Mouse (Mus musculus) urinary bladder, adult 18-20 months (tissue): ENCODE data around the gene Ptpn21.
A peak's percentile ranks its signal among the peaks of the same experiment; 100 is the strongest.

Experiments used
- DNase-seq, 2 experiments: peaks; one replicate each; pipeline ENCODE4 v3.0.0; 2022; ENCODE audit warnings: low spot score in 2 of 2, mixed read lengths in 2 of 2

Ptpn21 gene

DNA sequence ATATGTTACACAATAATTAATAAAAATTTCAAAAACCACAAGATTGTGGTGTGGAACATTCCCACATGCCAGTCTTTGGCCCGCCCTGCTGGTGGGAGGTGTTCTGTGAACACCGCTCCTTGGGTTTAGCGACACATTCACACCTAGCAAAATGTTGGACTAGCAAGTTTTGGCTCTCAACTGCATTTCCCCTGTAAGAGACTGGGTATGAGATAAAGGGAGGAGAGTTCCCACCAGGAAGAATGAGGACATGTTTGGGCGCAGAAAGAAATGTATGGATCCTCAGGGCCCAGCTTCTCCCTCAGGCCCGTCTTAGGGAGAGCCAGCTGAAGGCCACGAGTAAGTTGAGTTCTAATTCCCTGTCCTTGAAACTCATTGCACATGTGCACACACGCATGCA lies 74.6 kb downstream of the Ptpn21 start:
- no peak for DNase-seq

DNA sequence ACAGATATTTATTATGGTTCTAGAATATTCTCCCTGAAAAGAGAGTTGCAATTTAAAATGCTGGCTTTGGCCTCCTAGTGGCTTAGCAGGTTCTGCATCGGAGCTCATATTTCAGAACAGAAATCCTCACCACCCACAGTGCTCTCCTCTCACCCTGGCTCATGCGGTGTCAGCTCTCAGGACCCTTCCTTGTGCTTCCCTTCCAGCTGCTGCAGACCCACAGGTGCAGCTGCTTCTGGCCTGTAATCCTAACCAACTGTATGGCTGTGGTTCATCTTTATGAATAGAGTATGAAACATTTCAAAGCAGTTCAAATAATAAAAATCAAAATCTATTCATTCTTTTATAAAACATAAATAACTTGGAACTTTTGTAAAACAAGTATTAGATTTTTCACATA lies 80.3 kb downstream of the Ptpn21 start:
- DNase-seq: no peak

DNA sequence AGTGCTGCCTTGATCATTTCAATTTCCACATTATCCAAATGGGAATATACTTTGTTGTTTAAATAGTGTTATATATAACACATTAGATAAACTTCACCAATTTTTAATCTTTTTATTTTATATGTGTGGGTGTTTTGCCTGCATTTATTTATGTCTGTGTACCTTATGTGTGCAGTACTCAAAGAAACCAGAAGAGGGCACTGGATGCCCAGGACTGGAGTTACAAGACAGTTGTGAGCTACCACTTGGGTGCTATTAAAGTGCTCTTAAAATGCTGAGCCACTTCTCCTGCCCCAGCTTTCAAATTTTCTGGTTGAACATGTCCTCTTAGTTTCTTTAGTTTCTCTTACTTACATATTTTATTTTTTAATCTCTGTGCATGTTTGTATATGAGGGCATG lies 92.4 kb downstream of the Ptpn21 start:
- DNase-seq: no peak

DNA sequence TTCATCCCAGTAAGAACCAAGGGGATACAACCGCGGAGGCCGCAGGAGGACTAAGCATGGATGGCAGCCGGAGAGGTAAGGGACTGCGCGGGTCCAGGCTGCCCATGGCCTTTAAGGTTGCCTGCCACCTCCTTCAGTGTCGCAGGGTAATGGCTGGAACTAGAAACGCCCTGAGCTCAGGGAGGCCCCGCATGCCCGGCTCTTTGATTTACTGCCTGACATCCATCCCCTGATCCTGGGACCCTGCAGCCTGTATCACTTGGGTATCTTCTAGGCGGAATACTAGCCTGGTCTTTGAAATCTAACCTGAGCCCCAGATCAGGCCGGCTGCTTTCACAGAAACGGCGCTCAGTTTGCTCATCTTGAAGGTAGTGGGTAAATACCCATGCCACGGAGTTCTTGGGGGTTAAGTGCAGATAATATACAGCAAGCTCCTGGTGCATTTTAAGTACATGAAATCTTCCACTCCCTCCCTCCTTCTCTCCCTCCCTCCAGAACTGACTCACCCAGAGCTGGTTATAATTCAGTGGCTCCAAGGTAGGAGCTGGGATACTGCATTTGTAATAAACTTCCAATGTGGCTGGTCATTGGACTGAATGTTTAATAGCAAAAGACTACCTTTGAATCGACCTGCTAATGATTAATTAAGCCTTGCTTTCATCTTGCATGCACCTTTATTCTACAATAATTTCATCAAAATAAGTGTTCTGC lies 108.8 kb downstream of the Ptpn21 start:
- no peak for DNase-seq

DNA sequence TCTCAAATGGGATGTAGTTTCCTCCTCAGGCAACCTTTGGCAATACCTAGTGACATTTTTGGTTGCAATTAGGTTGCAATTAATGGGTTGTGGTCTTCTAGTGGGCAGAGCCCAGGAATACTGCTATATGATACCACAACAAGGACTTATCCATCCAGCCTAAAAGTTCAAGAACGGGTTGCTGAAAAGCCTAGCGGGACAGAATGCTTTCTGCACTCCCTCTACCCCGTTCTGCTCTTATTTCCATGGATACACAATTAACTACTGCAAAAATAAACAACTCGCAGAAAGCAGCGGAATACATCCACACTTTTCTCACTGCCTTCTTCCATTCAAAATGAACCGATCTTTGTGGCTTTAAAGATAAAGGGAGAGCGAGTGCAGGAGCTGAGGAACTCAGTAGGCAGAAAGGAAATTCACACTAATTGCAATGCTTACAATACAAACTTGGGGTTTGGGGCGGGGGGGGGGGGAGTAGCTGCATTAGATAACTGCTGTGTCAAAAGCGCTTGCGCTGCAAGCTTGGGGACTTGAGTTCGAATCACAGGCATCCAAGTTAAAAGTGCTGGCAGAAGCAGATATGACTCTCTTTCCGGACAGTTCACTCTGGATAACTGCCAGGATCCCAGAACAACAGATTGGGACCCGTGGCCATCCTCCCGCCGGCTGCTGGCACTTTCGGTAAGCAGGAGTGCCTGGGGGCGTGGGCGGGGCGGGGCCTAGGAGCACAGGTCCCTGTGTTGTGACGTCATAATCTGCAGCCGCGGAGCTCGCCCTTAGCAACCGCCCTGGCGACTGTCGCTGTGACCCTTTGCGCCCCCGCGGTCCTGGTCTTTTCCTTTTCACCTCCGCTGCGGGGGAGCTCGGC lies 109.6 kb downstream of the Ptpn21 start, which contains the start of gene Spata7:
Gene Spata7, plus strand, starts transcription at position 766 of the 868 bp plus-strand sequence.
- DNase-seq: peak; percentile 58 to 81
